Mouse (Mus musculus) CH12.LX (cell line): ENCODE data around the gene Tspan9. TPM values are rescaled to one million over a fixed set of nuclear protein-coding genes. Genes with fewer than 3 reads are reported as not detected.

Source experiments
- DNase-seq: peaks from one replicate; pipeline ENCODE4 v3.0.0-alpha.2; 2013; ENCODE audit errors: extremely low read depth
- H3K27ac ChIP-seq: 2 replicates; pipeline ENCODE4 v1.5.1; 2012; ENCODE audit warnings: low read depth, mild to moderate bottlenecking, control low read depth, moderate library complexity; ENCODE audit not compliant: insufficient read depth
- H3K27me3 ChIP-seq: replicated peaks from 2 replicates; pipeline ENCODE3; 2012; ENCODE audit warnings: inconsistent platforms
- H3K36me3 ChIP-seq, 2 experiments: replicated peaks in 1 of 2; 2 replicates each; pipeline versions ENCODE3 to v1.6.1; 2012; ENCODE audit warnings: inconsistent platforms in 1 of 2, low read length in 1 of 2, mild to moderate bottlenecking in 1 of 2, mixed read lengths in 1 of 2, moderate library complexity in 1 of 2; ENCODE audit not compliant: control insufficient read depth in 1 of 2, insufficient read depth in 1 of 2
- H3K4me1 ChIP-seq, 2 experiments: 2 replicates each; pipeline ENCODE4 v1.6.1; 2012; ENCODE audit warnings: inconsistent platforms in 1 of 2, moderate library complexity in 1 of 2; ENCODE audit not compliant: insufficient read depth in 2 of 2, control insufficient read depth in 1 of 2
- H3K4me2 ChIP-seq: 2 replicates; pipeline ENCODE4 v1.6.1; 2012; ENCODE audit warnings: low read depth, mild to moderate bottlenecking, control low read depth; ENCODE audit not compliant: poor library complexity, insufficient read depth, severe bottlenecking
- H3K4me3 ChIP-seq, 3 experiments: fragments of 150-350 bp in 1 of 3; sonication (generic) in 1 of 3; replicated peaks in 1 of 3; 2 replicates each; pipeline versions ENCODE3 to v1.5.1; 2011 to 2012; ENCODE audit warnings: low read depth in 2 of 3, low read length in 2 of 3, mild to moderate bottlenecking in 2 of 3, moderate library complexity in 2 of 3, control low read depth in 1 of 3, improper control_type of control experiment in 1 of 3, inconsistent platforms in 1 of 3, mixed read lengths in 1 of 3; ENCODE audit not compliant: poor library complexity in 1 of 3
- H3K79me2 ChIP-seq: replicated peaks from 2 replicates; pipeline ENCODE4 v1.6.1; 2012; ENCODE audit warnings: mild to moderate bottlenecking, moderate library complexity; ENCODE audit not compliant: control insufficient read depth, poor library complexity, insufficient read depth, severe bottlenecking; ENCODE audit errors: extremely low read depth
- H3K9ac ChIP-seq: 2 replicates; pipeline ENCODE4 v1.6.1; 2012; ENCODE audit warnings: low read depth, mild to moderate bottlenecking, control low read depth, moderate library complexity; ENCODE audit not compliant: insufficient read depth
- H3K9me3 ChIP-seq: replicated peaks from 2 replicates; pipeline ENCODE3; 2012; ENCODE audit warnings: low read length, inconsistent platforms, mixed read lengths
- CHD2 ChIP-seq: IDR thresholded peaks from 2 replicates; pipeline ENCODE4 v1.6.1; 2011; ENCODE audit warnings: low read length, improper control_type of control experiment
- E2F4 ChIP-seq: IDR thresholded peaks from 2 replicates; pipeline ENCODE4 v1.6.1; 2011; ENCODE audit warnings: low read depth, low read length, improper control_type of control experiment; ENCODE audit not compliant: insufficient replicate concordance
- ELF1 ChIP-seq: IDR thresholded peaks from 2 replicates; pipeline ENCODE4 v1.6.1; 2014; ENCODE audit warnings: low read depth, mild to moderate bottlenecking, inconsistent platforms, low read length, improper control_type of control experiment
- JUND ChIP-seq: conservative IDR thresholded peaks from 2 replicates; pipeline ENCODE4 v1.6.1; 2011; ENCODE audit warnings: low read depth, low read length, improper control_type of control experiment
- MAX ChIP-seq: IDR thresholded peaks from 2 replicates; pipeline ENCODE4 v1.6.1; 2011; ENCODE audit warnings: low read length, improper control_type of control experiment
- MXI1 ChIP-seq: IDR thresholded peaks from 2 replicates; pipeline ENCODE4 v1.6.1; 2011; ENCODE audit warnings: mild to moderate bottlenecking, low read depth, low read length, improper control_type of control experiment
- NELFE ChIP-seq: IDR thresholded peaks from 2 replicates; pipeline ENCODE4 v1.6.1; 2011; ENCODE audit warnings: low read depth, low read length, improper control_type of control experiment
- NRF1 ChIP-seq: IDR thresholded peaks from 2 replicates; pipeline ENCODE4 v1.6.1; 2014; ENCODE audit warnings: low read depth, mild to moderate bottlenecking, inconsistent platforms, low read length, improper control_type of control experiment, moderate library complexity
- RAD21 ChIP-seq: IDR thresholded peaks from 2 replicates; pipeline ENCODE4 v1.6.1; 2011; ENCODE audit warnings: low read depth, mild to moderate bottlenecking, low read length, improper control_type of control experiment, moderate library complexity
- SIN3A ChIP-seq: IDR thresholded peaks from 2 replicates; pipeline ENCODE4 v1.6.1; 2012; ENCODE audit warnings: low read length, improper control_type of control experiment, inconsistent platforms
- SMC3 ChIP-seq: IDR thresholded peaks from 2 replicates; pipeline ENCODE4 v1.6.1; 2011; ENCODE audit warnings: low read depth, low read length, improper control_type of control experiment
- UBTF ChIP-seq: IDR thresholded peaks from 2 replicates; pipeline ENCODE4 v1.6.1; 2012; ENCODE audit warnings: low read depth, mild to moderate bottlenecking, inconsistent platforms, low read length, improper control_type of control experiment, moderate library complexity
- USF2 ChIP-seq: conservative IDR thresholded peaks from 2 replicates; pipeline ENCODE4 v1.6.1; 2011; ENCODE audit warnings: low read depth, low read length, improper control_type of control experiment
- ZC3H11A ChIP-seq: IDR thresholded peaks from 2 replicates; pipeline ENCODE4 v1.6.1; 2012; ENCODE audit warnings: low read depth, mild to moderate bottlenecking, inconsistent platforms, low read length, improper control_type of control experiment
- ZMIZ1 ChIP-seq: IDR thresholded peaks from 2 replicates; pipeline ENCODE4 v1.6.1; 2012; ENCODE audit warnings: low read depth, mild to moderate bottlenecking, inconsistent platforms, low read length, improper control_type of control experiment
- ZNF384 ChIP-seq: IDR thresholded peaks from 2 replicates; pipeline ENCODE4 v1.6.1; 2012; ENCODE audit warnings: low read depth, low read length, improper control_type of control experiment, inconsistent platforms
- dilution Hi-C: fragments of 300-500 bp; cut with MboI; formaldehyde crosslinking; loops from 2 replicates; pipeline ENCODE4 v1.14.3; 2020; ENCODE audit warnings: low sequenced_read_pairs; ENCODE audit not compliant: extremely low pct_unique_long_range_greater_than_20kb, extremely low pct_ligation_motif_present
- in situ Hi-C: fragments of 300-500 bp; cut with MboI; formaldehyde crosslinking; loops from 3 replicates; pipeline ENCODE4 v1.14.3; 2019; ENCODE audit warnings: low sequenced_read_pairs, low pct_ligation_motif_present, low pct_unique_long_range_greater_than_20kb, mixed read lengths
- polyA plus RNA-seq: library from polyadenylated mRNA; unstranded; fragments of >175 nt; gene quantifications from 2 replicates; pipeline ENCODE4 v1.2.1, GENCODE M21; 2012; ENCODE audit warnings: low read depth; ENCODE audit not compliant: insufficient read length
- total RNA-seq, 2 experiments: library from RNA; depleted of rRNA; stranded (reverse); fragments of 300-350 nt in 1 of 2; fragments of >200 nt in 1 of 2; gene quantifications; 2 replicates each; pipeline ENCODE4 v1.2.3; 2012 to 2014

Tspan9 gene
- total and polyA plus RNA-seq, 3 experiments = 0.40 to 0.98 (median 0.71) TPM

DNA sequence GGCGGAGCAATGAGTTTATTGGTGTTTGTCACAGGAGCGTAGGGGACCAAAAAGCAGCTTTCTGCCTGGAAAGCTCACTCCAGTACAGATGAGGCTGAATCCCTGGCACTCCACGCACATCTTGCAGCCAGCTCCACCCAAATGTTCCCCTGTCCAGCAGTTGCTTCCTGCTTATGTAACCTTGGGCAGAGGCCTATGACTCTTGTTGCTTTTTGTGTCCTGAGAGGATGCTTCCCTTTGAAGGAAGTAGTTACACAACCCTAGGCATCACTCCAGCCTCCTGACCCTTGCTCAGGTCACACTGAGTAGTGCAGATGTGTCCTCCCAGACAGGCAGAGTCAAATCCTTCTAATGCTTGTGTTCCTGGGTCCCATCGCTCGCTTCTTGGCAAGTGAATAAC is 209.6 kb downstream of the Tspan9 start:
- Histone ChIP-seq H3K36me3 (no peaks in the 10 kb centered on the region), H3K4me1 (no peaks in the 10 kb centered on the region), H3K4me3 (no peak overlapping the region), H3K79me2 (no peaks in the 10 kb centered on the region), H3K9me3 (peaks cover 9% of the 10 kb centered on the region), H3K27me3 (peaks cover 98% of the 10 kb centered on the region), H3K4me2 (no peak overlapping the region), H3K9ac (no peak overlapping the region), H3K27ac (no peak overlapping the region)
- no peak for DNase-seq
- in situ Hi-C loops (loop anchor here (10.0 kb wide), 1 partner anchor 159 kb away; no protein-coding TSS in a partner anchor), dilution Hi-C loops (no loop called here)
- TF ChIP-seq UBTF = no peak
- TF ChIP-seq ZMIZ1 = no peak
- no peak for TF ChIP-seq SIN3A
- no peak for TF ChIP-seq USF2
- TF ChIP-seq CHD2 = no peak
- no peak for TF ChIP-seq JUND
- TF ChIP-seq E2F4 = no peak
- TF ChIP-seq NRF1 = no peak
- no peak for TF ChIP-seq MAX
- no peak for TF ChIP-seq NELFE
- no peak for TF ChIP-seq ZC3H11A
- TF ChIP-seq SMC3 = no peak
- TF ChIP-seq MXI1 = no peak
- no peak for TF ChIP-seq ZNF384
- TF ChIP-seq ELF1 = no peak

DNA sequence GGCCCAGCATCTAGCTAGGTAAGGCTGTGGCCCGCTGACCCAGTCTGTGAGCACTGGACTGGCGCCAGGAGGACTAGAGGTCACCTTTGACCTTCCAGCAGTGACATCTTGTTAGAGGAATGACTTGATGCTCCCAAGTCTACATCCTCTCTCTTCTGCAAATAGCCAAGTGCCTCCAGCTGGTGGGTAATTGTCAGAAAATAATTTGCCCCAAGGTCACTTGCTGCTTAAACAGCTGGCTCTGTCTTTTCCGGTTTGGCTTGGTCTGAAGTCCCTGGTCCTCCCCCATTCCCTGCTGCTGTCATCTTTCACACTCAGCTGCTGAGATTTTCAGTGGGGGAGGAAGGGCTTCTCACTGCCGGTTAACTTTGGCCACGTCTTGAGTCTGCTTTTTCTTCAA is 210.7 kb downstream of the Tspan9 start:
- H3K4me3 ChIP-seq = no peak overlapping the region
- peaks cover 9% of the 10 kb centered on the region for H3K9me3 ChIP-seq
- no peak overlapping the region for H3K27ac ChIP-seq
- no peak overlapping the region for H3K9ac ChIP-seq
- no peaks in the 10 kb centered on the region for H3K4me1 ChIP-seq
- H3K36me3 ChIP-seq = no peaks in the 10 kb centered on the region
- dilution Hi-C loops = no loop called here
- H3K27me3 ChIP-seq = peaks cover 96% of the 10 kb centered on the region
- H3K79me2 ChIP-seq = no peaks in the 10 kb centered on the region
- TF ChIP-seq ZNF384 (no peak), SIN3A (no peak), E2F4 (no peak), RAD21 (no peak)
- in situ Hi-C loops = loop anchor here (10.0 kb wide), 1 partner anchor 158 kb away; no protein-coding TSS in a partner anchor
- no peak overlapping the region for H3K4me2 ChIP-seq
- no peak for DNase-seq
